Mouse (Mus musculus) embryonic facial prominence, embryonic 13.5 days (tissue): Measurements from ENCODE around the gene Spag17. TPM values are rescaled to one million over a fixed set of nuclear protein-coding genes. Genes with fewer than 3 reads are reported as not detected.

Source experiments
- ATAC-seq: fragments of 200-750 bp; cut with Nextera tagmentation; 2 replicates; pipeline ENCODE4 v1.8.0; 2017; ENCODE audit warnings: low read depth; ENCODE audit not compliant: insufficient number of reproducible peaks, insufficient read depth, low FRiP score, low TSS enrichment
- H3K27ac ChIP-seq: fragments of 300-500 bp; sonication (generic); 2 replicates; pipeline ENCODE4 v1.5.1; 2015; ENCODE audit warnings: moderate library complexity, mild to moderate bottlenecking, inconsistent platforms
- H3K27me3 ChIP-seq: fragments of 300-500 bp; sonication (generic); 2 replicates; pipeline ENCODE4 v1.6.1; 2015; ENCODE audit warnings: mild to moderate bottlenecking, inconsistent platforms
- H3K36me3 ChIP-seq: fragments of 300-500 bp; sonication (generic); 2 replicates; pipeline ENCODE4 v1.6.1; 2015; ENCODE audit warnings: mild to moderate bottlenecking, inconsistent platforms
- H3K4me1 ChIP-seq: fragments of 300-500 bp; sonication (generic); 2 replicates; pipeline ENCODE4 v1.6.1; 2015; ENCODE audit warnings: inconsistent platforms
- H3K4me2 ChIP-seq: fragments of 300-500 bp; sonication (generic); 2 replicates; pipeline ENCODE4 v1.6.1; 2015; ENCODE audit warnings: moderate library complexity, mild to moderate bottlenecking, inconsistent platforms
- H3K4me3 ChIP-seq: fragments of 300-500 bp; sonication (generic); 2 replicates; pipeline ENCODE4 v1.5.1; 2015; ENCODE audit warnings: mild to moderate bottlenecking, inconsistent platforms
- H3K9ac ChIP-seq: fragments of 300-500 bp; sonication (generic); 2 replicates; pipeline ENCODE4 v1.6.1; 2015; ENCODE audit warnings: mild to moderate bottlenecking, inconsistent platforms
- H3K9me3 ChIP-seq: fragments of 300-500 bp; sonication (generic); 2 replicates; pipeline ENCODE4 v1.6.1; 2016; ENCODE audit warnings: inconsistent platforms
- WGBS: fragments of 180-500 bp; shearing (Covaris S2); methylation state at CpG from one replicate; pipeline ENCODE4 v1.1.7; 2015; ENCODE audit warnings: mixed read lengths; 5-methylcytosine and 5-hydroxymethylcytosine counted together
- polyA plus RNA-seq: library from polyadenylated mRNA; unstranded; fragments of >200 nt; fragmentation: Nextera tagmentation; extraction: Ambion mirVana; gene quantifications from 2 replicates; pipeline ENCODE4 v1.2.1, GENCODE M21; 2015

The Spag17 gene
- polyA plus RNA-seq, 1 experiment from 2014 or later, result 1.3 TPM

GRCm38 (mm10) chr3:100180471-100180870, 295.3 kb downstream of the Spag17 start:
- Histone ChIP-seq H3K9ac (no peak overlapping the region), H3K27me3 (no peaks in the 10 kb centered on the region), H3K36me3 (peaks cover 27% of the 10 kb centered on the region), H3K9me3 (no peaks in the 10 kb centered on the region), H3K27ac (no peak overlapping the region), H3K4me1 (no peaks in the 10 kb centered on the region), H3K4me2 (no peak overlapping the region), H3K4me3 (no peak overlapping the region)
- WGBS, result 79% methylated on average over 3 of the region's 3 CpGs
- ATAC-seq, result no peak

- ATAC-seq, result no peak
- Histone ChIP-seq H3K36me3 (peaks cover 36% of the 10 kb centered on the region), H3K27me3 (no peaks in the 10 kb centered on the region), H3K4me2 (no peak overlapping the region), H3K27ac (no peak overlapping the region), H3K9ac (no peak overlapping the region), H3K9me3 (no peaks in the 10 kb centered on the region), H3K4me1 (peaks cover 5% of the 10 kb centered on the region; the same call in 1 of the 2 replicates), H3K4me3 (no peak overlapping the region)
- 26% methylated on average over 1 of the region's 1 CpGs for WGBS
Observed at GRCm38 (mm10) chr3:100189444-100189843, 304.2 kb downstream of the Spag17 start.

- no peak overlapping the region for H3K4me3 ChIP-seq
- H3K4me1 ChIP-seq, result peaks cover 5% of the 10 kb centered on the region; the same call in 1 of the 2 replicates
- no peak overlapping the region for H3K4me2 ChIP-seq
- 82% methylated on average over 11 of the region's 11 CpGs for WGBS
- H3K9me3 ChIP-seq, result no peaks in the 10 kb centered on the region
- ATAC-seq, result no peak
- no peaks in the 10 kb centered on the region for H3K27me3 ChIP-seq
- H3K9ac ChIP-seq, result no peak overlapping the region
- no peak overlapping the region for H3K27ac ChIP-seq
- peaks cover 37% of the 10 kb centered on the region for H3K36me3 ChIP-seq
Observed at GRCm38 (mm10) chr3:100189861-100190260, 304.7 kb downstream of the Spag17 start.
